Comparison of ENCODE assay signal across 8 mouse cellular contexts in genomic region chr3:122509534-122510239, GRCm38 (mm10).
DNase-seq lines count a peak whose midpoint lies in the region; ATAC-seq lines count a peak whose summit lies in the region.

No protein-coding gene starts in this region.

- 75% methylated on average over 11 of the region's 11 CpGs for WGBS in forebrain, embryonic 11.5 days

- no peaks in the 10 kb centered on the region; the same call in 1 of the 2 replicates for H3K36me3 ChIP-seq in forebrain, embryonic 11.5 days (ENCODE audit: control insufficient read depth, insufficient read depth, low read length)

- no peak overlapping the region for H3K27ac ChIP-seq in forebrain, embryonic 11.5 days (ENCODE audit: low read depth, low read length)

- peak; percentile 12 for DNase-seq in gastrocnemius, adult 18-20 months (ENCODE audit: low spot score)
- DNase-seq in gastrocnemius, postnatal 36 days, result no peak
- peak; percentile 39 for DNase-seq in gastrocnemius, postnatal 14 days
- DNase-seq in kidney, adult 9 months, result peak; percentile 97
- peak; percentile 64 for DNase-seq in lung, postnatal 10 days
- DNase-seq in layer of hippocampus, postnatal 14 days (ENCODE audit: low spot score in 2 of 2), result no peak
- no peak for DNase-seq in forebrain, embryonic 11.5 days (ENCODE audit: low spot score)
- no peak for DNase-seq in B cell, adult 2 months

- H3K9me3 ChIP-seq in forebrain, embryonic 11.5 days (ENCODE audit: control insufficient read depth, low read length), result no peaks in the 10 kb centered on the region

- no peak overlapping the region for H3K4me2 ChIP-seq in forebrain, embryonic 11.5 days (ENCODE audit: low read depth, low read length, severe bottlenecking)

- ATAC-seq in forebrain, embryonic 11.5 days (replicated peaks; ENCODE audit: low FRiP score), result no peak

- H3K4me1 ChIP-seq in forebrain, embryonic 11.5 days (replicated peaks; ENCODE audit: control insufficient read depth, insufficient read depth, low read length), result no peaks in the 10 kb centered on the region

- intact Hi-C loops in gastrocnemius, postnatal 36 days (cut with DNase I), result loop anchor here (5.0 kb wide), 1 partner anchor 128 kb away; no protein-coding TSS in a partner anchor
- intact Hi-C loops in gastrocnemius, postnatal 14 days (cut with DNase I; ENCODE audit: low total_unique reads), result loop anchor here (10.0 kb wide), 1 partner anchor 105 kb away; the partner anchor contains the start of gene Fnbp1l

- no peak overlapping the region for H3K9ac ChIP-seq in forebrain, embryonic 11.5 days (ENCODE audit: low read length)

- no peaks in the 10 kb centered on the region for H3K27me3 ChIP-seq in forebrain, embryonic 11.5 days (ENCODE audit: control insufficient read depth, insufficient read depth, low read length)

- H3K4me3 ChIP-seq in forebrain, embryonic 11.5 days (ENCODE audit: low read depth, low read length), result no peak overlapping the region

Comparison
In these comparisons a context has a peak if more than half of its experiments do, and no peak if none do; other contexts are left out.
1. DNase-seq: peak in gastrocnemius, adult 18-20 months (single experiment), gastrocnemius, postnatal 14 days (single experiment), kidney, adult 9 months (single experiment) and lung, postnatal 10 days (single experiment); none in gastrocnemius, postnatal 36 days (0 of 2), layer of hippocampus, postnatal 14 days (0 of 2), forebrain, embryonic 11.5 days (single experiment) and B cell, adult 2 months (0 of 2).